Mouse (Mus musculus) liver, embryonic 13.5 days (tissue): Measurements from ENCODE around the gene Adh5. TPM values are rescaled to one million over a fixed set of nuclear protein-coding genes. Genes with fewer than 3 reads are reported as not detected.

Source experiments
- ATAC-seq: fragments of 200-750 bp; cut with Nextera tagmentation; 2 replicates; pipeline ENCODE4 v1.8.0; 2017; ENCODE audit warnings: low read depth, mild to moderate bottlenecking, moderate number of reproducible peaks, moderate library complexity
- DNase-seq: peaks from one replicate; pipeline ENCODE4 v3.0.0; 2022
- H3K27ac ChIP-seq: fragments of 300-500 bp; sonication (generic); 2 replicates; pipeline ENCODE4 v1.5.1; 2015; ENCODE audit warnings: moderate library complexity, mild to moderate bottlenecking, inconsistent platforms
- H3K27me3 ChIP-seq: fragments of 300-500 bp; sonication (generic); 2 replicates; pipeline ENCODE4 v1.6.1; 2015; ENCODE audit warnings: mild to moderate bottlenecking, inconsistent platforms
- H3K36me3 ChIP-seq: fragments of 300-500 bp; sonication (generic); 2 replicates; pipeline ENCODE4 v1.6.1; 2015; ENCODE audit warnings: mild to moderate bottlenecking, inconsistent platforms
- H3K4me1 ChIP-seq: fragments of 300-500 bp; sonication (generic); replicated peaks from 2 replicates; pipeline ENCODE4 v1.6.1; 2015; ENCODE audit warnings: inconsistent platforms
- H3K4me2 ChIP-seq: fragments of 300-500 bp; sonication (generic); 2 replicates; pipeline ENCODE4 v1.6.1; 2015; ENCODE audit warnings: inconsistent platforms, mild to moderate bottlenecking, moderate library complexity
- H3K4me3 ChIP-seq: fragments of 300-500 bp; sonication (generic); replicated peaks from 2 replicates; pipeline ENCODE4 v1.5.1; 2015; ENCODE audit warnings: mild to moderate bottlenecking, inconsistent platforms
- H3K9ac ChIP-seq: fragments of 300-500 bp; sonication (generic); 2 replicates; pipeline ENCODE4 v1.6.1; 2015; ENCODE audit warnings: mild to moderate bottlenecking, inconsistent platforms
- H3K9me3 ChIP-seq: fragments of 300-500 bp; sonication (generic); replicated peaks from 2 replicates; pipeline ENCODE4 v1.6.1; 2016; ENCODE audit warnings: inconsistent platforms
- WGBS: fragments of 180-500 bp; shearing (Covaris S2); methylation state at CpG from one replicate; pipeline ENCODE4 v1.1.7; 2015; ENCODE audit not compliant: insufficient replicate concordance; 5-methylcytosine and 5-hydroxymethylcytosine counted together
- polyA plus RNA-seq: library from polyadenylated mRNA; unstranded; fragments of >200 nt; fragmentation: Nextera tagmentation; extraction: Ambion mirVana; gene quantifications from 2 replicates; pipeline ENCODE4 v1.2.1, GENCODE M21; 2015

The Adh5 gene
- 89.4 and 104 TPM in 2 replicates for polyA plus RNA-seq

DNA sequence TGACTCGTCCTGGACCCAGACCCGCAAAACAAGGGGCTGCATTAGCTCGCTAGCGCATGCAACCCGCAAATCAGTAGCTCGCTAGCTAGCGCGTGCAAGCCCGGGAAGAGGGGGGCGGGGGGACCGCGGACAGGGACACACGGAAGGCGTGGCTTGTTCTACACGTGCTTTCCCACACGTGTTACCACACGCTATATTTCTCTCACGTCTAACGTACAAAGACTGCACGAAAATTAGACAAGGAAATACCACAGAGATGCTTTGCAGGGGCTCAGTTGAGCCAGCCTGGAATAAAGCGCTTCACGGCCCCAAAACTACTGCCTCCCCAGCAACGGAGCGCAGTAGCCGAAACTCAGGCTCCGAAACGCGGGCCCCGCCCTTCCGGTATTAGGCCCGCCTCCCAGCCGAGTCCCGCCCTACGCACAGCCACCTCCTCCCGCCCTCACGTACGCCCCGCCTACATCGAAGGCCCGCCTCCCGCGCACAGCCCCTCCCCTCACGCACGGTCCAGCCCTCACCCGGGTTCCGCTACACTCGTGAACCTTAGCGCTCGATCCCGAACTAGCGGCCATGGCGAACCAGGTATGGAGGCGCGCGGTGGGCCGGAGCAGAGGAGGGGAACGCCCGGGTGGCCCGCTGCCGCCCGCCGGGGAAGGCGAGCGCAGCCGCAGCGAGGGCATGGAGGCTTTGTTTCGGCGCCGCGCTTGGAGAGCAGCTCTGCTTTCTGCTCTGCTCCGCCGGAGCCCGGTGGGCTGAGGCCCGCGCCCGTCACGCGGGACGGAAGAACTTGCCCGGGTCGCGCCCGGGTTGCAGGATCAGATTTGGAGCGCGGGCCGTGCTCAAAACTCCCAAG lies at the start of gene Adh5:
Adh5 (plus strand) TSS at position 482 of the 853 bp plus-strand sequence.
- Histone ChIP-seq H3K4me3 (peak within 1 kb of the TSS; percentile 89), H3K27me3 (no peaks in the 10 kb centered on the region), H3K4me1 (peaks cover 18% of the 10 kb centered on the region), H3K9ac (peak within 1 kb of the TSS; percentile 88), H3K9me3 (no peaks in the 10 kb centered on the region), H3K36me3 (peaks cover 29% of the 10 kb centered on the region), H3K27ac (peak within 1 kb of the TSS; percentile 80), H3K4me2 (peak within 1 kb of the TSS; percentile 88)
- DNase-seq (peak; percentile 96), ATAC-seq (peak; percentile 99)
- WGBS = under 1% methylated on average over 86 of the region's 86 CpGs

GRCm38 (mm10) chr3:138404872-138405271 lies 38.0 kb upstream of the Adh5 start:
- H3K4me1 ChIP-seq = no peaks in the 10 kb centered on the region
- H3K27me3 ChIP-seq = no peaks in the 10 kb centered on the region
- no peak overlapping the region for H3K9ac ChIP-seq
- no peak overlapping the region for H3K27ac ChIP-seq
- ATAC-seq (no peak), DNase-seq (no peak)
- 55% methylated on average over 3 of the region's 3 CpGs for WGBS
- H3K9me3 ChIP-seq = no peaks in the 10 kb centered on the region
- H3K36me3 ChIP-seq = no peaks in the 10 kb centered on the region
- H3K4me2 ChIP-seq = no peak overlapping the region
- no peak overlapping the region for H3K4me3 ChIP-seq

- no peak overlapping the region for H3K9ac ChIP-seq
- no peak overlapping the region for H3K4me2 ChIP-seq
- H3K9me3 ChIP-seq = no peaks in the 10 kb centered on the region
- H3K27me3 ChIP-seq = no peaks in the 10 kb centered on the region
- 19% methylated on average over 3 of the region's 3 CpGs for WGBS
- no peaks in the 10 kb centered on the region for H3K4me1 ChIP-seq
- H3K36me3 ChIP-seq = no peaks in the 10 kb centered on the region
- DNase-seq (no peak), ATAC-seq (no peak)
- H3K4me3 ChIP-seq = no peak overlapping the region
- no peak overlapping the region for H3K27ac ChIP-seq
Observed at GRCm38 (mm10) chr3:138405341-138405740, 37.6 kb upstream of the Adh5 start.

- ATAC-seq (no peak), DNase-seq (no peak)
- WGBS = 61% methylated on average over 7 of the region's 7 CpGs
Observed at GRCm38 (mm10) chr3:138405840-138406239, 37.1 kb upstream of the Adh5 start.

DNA sequence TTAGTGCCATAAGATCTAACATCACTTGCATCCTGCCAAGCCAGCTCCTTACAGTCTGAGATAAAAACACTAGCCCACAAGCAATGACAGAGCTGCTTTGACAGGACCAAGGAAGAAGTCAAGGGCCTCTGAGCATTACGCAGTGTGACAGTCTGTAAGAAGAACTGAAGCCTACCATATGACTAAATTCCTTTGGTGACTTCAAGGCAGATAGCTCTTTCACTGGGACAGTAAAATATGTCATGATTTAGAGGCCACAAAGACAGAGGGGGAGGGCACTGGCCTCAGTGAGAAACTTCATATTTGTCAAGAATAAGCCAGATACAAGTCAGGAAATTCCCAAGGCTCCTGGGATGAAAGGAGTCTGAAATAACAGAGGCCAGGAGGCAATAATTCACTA lies 35.0 kb upstream of the Adh5 start:
- ATAC-seq (no peak), DNase-seq (no peak)
- H3K9ac ChIP-seq = no peak overlapping the region
- no peak overlapping the region for H3K27ac ChIP-seq
- H3K9me3 ChIP-seq = no peaks in the 10 kb centered on the region
- H3K4me3 ChIP-seq = no peak overlapping the region
- H3K4me2 ChIP-seq = no peak overlapping the region
- WGBS = 85% methylated on average over 1 of the region's 1 CpGs
- H3K36me3 ChIP-seq = no peaks in the 10 kb centered on the region
- H3K4me1 ChIP-seq = no peaks in the 10 kb centered on the region
- no peaks in the 10 kb centered on the region for H3K27me3 ChIP-seq

More at GRCm38 (mm10) chr3:138405840-138406239, 37.1 kb upstream of the Adh5 start:
- Histone ChIP-seq H3K4me3 (no peak overlapping the region), H3K4me1 (no peaks in the 10 kb centered on the region), H3K4me2 (no peak overlapping the region), H3K27me3 (no peaks in the 10 kb centered on the region), H3K9ac (no peak overlapping the region), H3K36me3 (no peaks in the 10 kb centered on the region), H3K9me3 (no peaks in the 10 kb centered on the region), H3K27ac (no peak overlapping the region)

DNA sequence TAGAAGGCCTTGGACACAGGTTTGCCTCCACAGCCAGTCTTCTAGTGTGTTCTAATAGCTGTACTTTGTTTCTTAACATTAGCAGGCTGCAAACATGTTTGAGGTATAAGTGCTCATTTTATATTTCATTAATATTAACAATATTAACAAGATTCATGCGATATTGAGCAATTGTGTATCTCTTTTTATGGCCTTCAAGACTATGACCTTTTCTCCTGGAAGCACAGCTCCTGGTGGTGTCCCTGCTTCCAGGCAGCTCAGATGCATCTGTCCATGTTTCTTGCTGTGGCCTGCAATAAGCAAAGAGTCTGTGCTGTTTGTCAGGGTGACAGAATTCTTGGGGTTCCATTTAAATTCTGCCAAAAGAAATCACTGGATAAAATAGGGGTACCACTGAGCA lies 33.3 kb upstream of the Adh5 start:
- 65% methylated on average over 1 of the region's 1 CpGs for WGBS
- H3K9ac ChIP-seq = no peak overlapping the region

DNA sequence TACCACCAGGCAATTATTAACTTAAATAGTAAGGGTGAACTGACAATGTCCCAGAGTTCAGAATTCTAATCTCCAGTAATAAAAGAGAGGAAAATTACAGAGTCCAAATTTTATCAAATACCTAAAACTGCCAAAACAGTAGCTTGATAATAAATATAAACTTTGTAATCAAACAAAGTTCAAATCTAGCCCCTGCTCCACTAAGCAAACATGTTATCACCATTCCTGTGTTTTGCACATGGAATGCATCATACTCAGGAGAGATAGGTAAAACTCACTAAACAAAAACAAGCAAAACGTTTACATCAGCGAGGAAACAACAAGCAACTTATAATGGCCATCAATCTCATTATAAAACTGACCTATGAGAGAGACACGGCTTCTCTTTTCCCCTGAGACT lies 32.7 kb upstream of the Adh5 start:
- no peak for ATAC-seq
- no peak for DNase-seq
- Histone ChIP-seq H3K27me3 (no peaks in the 10 kb centered on the region), H3K9ac (no peak overlapping the region), H3K36me3 (no peaks in the 10 kb centered on the region), H3K27ac (no peak overlapping the region), H3K4me3 (no peak overlapping the region), H3K9me3 (no peaks in the 10 kb centered on the region), H3K4me2 (no peak overlapping the region), H3K4me1 (no peaks in the 10 kb centered on the region)
- WGBS = 75% methylated on average over 3 of the region's 3 CpGs

More for the DNA sequence above, 33.3 kb upstream of the Adh5 start:
- Histone ChIP-seq H3K4me2 (no peak overlapping the region), H3K27me3 (no peaks in the 10 kb centered on the region), H3K9me3 (no peaks in the 10 kb centered on the region), H3K4me1 (no peaks in the 10 kb centered on the region), H3K27ac (no peak overlapping the region), H3K4me3 (no peak overlapping the region), H3K36me3 (no peaks in the 10 kb centered on the region)
- DNase-seq (no peak), ATAC-seq (no peak)

DNA sequence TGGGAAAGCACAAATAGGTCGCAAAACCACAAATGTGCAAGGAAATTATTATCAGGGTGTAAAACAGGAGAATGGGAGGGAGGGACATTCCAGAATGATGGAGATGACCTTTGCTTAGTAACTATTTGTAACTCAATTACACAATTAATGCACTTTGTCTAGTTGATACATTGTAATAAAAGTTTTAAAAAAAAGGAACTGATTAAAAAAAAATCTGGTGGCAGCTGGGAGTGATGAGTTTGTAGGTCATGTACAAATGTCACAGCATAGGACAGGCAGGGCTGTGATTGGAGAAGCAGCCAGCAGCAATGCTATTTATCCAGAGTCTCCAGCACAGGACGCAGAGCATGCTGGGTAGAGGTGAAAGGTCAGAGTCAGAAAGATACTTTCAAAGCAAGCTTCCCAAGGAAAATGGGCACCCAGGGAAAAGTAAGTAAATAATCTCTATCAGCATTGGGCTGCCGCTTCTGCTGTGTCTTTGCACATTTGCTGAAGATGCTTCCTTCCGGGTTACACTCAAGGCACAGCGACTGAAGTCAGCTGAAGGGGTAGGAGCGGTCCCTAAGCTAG lies 27.7 kb upstream of the Adh5 start, which contains the start of gene Adh4:
Adh4 (plus strand) TSS at position 346 of the 570 bp plus-strand sequence.
- H3K4me1 ChIP-seq = no peaks in the 10 kb centered on the region
- DNase-seq = no peak
- no peak within 1 kb of the TSS for H3K27ac ChIP-seq
- H3K27me3 ChIP-seq = no peaks in the 10 kb centered on the region
- WGBS = 64% methylated on average over 6 of the region's 6 CpGs
- no peak within 1 kb of the TSS for H3K4me2 ChIP-seq
- no peak for ATAC-seq
- no peaks in the 10 kb centered on the region for H3K36me3 ChIP-seq
- no peak within 1 kb of the TSS for H3K4me3 ChIP-seq
- no peaks in the 10 kb centered on the region for H3K9me3 ChIP-seq
- no peak within 1 kb of the TSS for H3K9ac ChIP-seq

DNA sequence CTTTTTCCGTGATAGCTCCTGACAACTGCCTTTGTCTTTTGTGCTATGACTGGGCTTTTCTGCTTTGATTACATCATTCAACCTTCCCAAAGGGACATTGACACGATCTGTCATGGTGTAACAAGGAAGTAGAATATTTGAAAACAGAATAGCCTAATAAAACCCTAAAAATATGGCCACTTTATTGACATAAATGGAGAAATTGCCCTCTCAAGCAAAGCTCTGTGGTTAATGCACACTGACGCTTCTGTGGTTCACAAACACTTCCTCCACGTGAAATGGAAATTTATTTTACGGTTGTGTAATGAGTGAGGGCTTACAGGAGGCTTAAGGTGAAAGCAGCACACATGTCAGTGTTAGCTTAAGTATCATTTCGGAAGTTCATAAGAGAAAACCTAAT lies 23.5 kb upstream of the Adh5 start:
- Histone ChIP-seq H3K9ac (no peak overlapping the region), H3K4me3 (no peak overlapping the region), H3K27me3 (no peaks in the 10 kb centered on the region), H3K36me3 (no peaks in the 10 kb centered on the region), H3K4me2 (no peak overlapping the region), H3K9me3 (no peaks in the 10 kb centered on the region), H3K27ac (no peak overlapping the region), H3K4me1 (no peaks in the 10 kb centered on the region)
- DNase-seq = no peak
- WGBS = 44% methylated on average over 6 of the region's 6 CpGs
- ATAC-seq = no peak

DNA sequence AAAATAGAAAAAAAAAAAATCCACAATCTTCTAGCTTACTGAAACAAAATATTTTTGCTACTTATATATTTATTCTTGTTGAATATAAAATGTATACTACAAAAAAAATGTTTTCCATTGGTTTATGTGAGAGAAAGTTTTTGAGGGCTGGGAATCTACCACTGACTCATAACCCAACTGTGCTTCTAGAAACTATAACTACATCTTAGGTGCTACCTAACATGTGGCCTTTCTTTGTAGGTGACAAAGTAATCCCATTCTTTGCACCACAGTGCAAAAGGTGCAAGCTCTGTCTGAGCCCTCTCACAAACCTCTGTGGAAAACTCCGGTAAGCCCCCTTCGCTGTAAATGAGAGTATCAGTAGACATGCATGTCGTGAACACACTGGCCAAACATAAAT lies 22.5 kb upstream of the Adh5 start:
- no peak overlapping the region for H3K4me3 ChIP-seq
- H3K9ac ChIP-seq = no peak overlapping the region
- H3K9me3 ChIP-seq = no peaks in the 10 kb centered on the region
- 74% methylated on average over 3 of the region's 3 CpGs for WGBS
- no peak overlapping the region for H3K4me2 ChIP-seq
- no peak overlapping the region for H3K27ac ChIP-seq
- H3K27me3 ChIP-seq = no peaks in the 10 kb centered on the region
- ATAC-seq (no peak), DNase-seq (no peak)
- no peaks in the 10 kb centered on the region for H3K36me3 ChIP-seq
- H3K4me1 ChIP-seq = no peaks in the 10 kb centered on the region

GRCm38 (mm10) chr3:138423664-138424063 lies 19.2 kb upstream of the Adh5 start:
- no peak overlapping the region for H3K4me2 ChIP-seq
- ATAC-seq = no peak
- H3K4me1 ChIP-seq = no peaks in the 10 kb centered on the region
- no peak overlapping the region for H3K9ac ChIP-seq
- no peaks in the 10 kb centered on the region for H3K9me3 ChIP-seq
- no peaks in the 10 kb centered on the region for H3K27me3 ChIP-seq
- H3K36me3 ChIP-seq = no peaks in the 10 kb centered on the region
- no peak overlapping the region for H3K4me3 ChIP-seq
- DNase-seq = no peak
- 41% methylated on average over 2 of the region's 2 CpGs for WGBS
- no peak overlapping the region for H3K27ac ChIP-seq

DNA sequence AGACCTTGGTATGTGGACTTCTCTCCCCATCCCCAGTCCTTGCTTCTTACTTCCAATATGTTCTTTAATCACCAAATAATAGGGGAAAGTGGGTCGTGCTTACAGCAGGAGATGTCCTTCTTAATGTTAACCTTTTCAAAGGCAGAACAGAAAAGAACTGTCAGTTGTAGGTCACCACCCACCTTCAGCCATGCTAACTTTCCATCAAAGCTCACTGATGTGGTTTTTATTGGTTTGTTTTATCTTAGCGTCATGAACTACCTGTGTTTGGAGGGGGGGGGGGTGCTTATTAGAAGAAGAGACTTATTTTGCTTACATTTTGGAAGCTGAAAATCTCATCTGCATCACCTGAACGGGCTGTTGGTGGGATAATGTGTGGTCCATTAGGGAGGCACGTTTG lies 18.6 kb upstream of the Adh5 start:
- Histone ChIP-seq H3K27ac (no peak overlapping the region), H3K36me3 (no peaks in the 10 kb centered on the region), H3K9ac (no peak overlapping the region), H3K9me3 (no peaks in the 10 kb centered on the region), H3K4me2 (no peak overlapping the region), H3K4me1 (no peaks in the 10 kb centered on the region), H3K4me3 (no peak overlapping the region), H3K27me3 (no peaks in the 10 kb centered on the region)
- no peak for DNase-seq
- ATAC-seq = no peak
- WGBS = 47% methylated on average over 4 of the region's 4 CpGs
